Mouse (Mus musculus) limb, embryonic 11.5 days (tissue): Measurements from ENCODE around the gene Pdlim4. TPM values are rescaled to one million over a fixed set of nuclear protein-coding genes. Genes with fewer than 3 reads are reported as not detected.

ENCODE experiments used
- ATAC-seq: fragments of 200-750 bp; cut with Nextera tagmentation; 2 replicates; pipeline ENCODE4 v1.8.0; 2017; ENCODE audit warnings: low read depth; ENCODE audit not compliant: insufficient number of reproducible peaks, low FRiP score, low TSS enrichment
- DNase-seq: peaks from one replicate; pipeline ENCODE4 v3.0.0-alpha.2; 2015; ENCODE audit warnings: low spot score
- H3K27ac ChIP-seq: fragments of 300-500 bp; sonication (generic); replicated peaks from 2 replicates; pipeline ENCODE4 v1.5.1; 2014; ENCODE audit warnings: low read depth, mild to moderate bottlenecking, low read length
- H3K27me3 ChIP-seq: fragments of 300-500 bp; sonication (generic); 2 replicates; pipeline ENCODE4 v1.6.1; 2014; ENCODE audit warnings: mild to moderate bottlenecking, low read length, mixed read lengths; ENCODE audit not compliant: control insufficient read depth, insufficient read depth
- H3K36me3 ChIP-seq: fragments of 300-500 bp; sonication (generic); 2 replicates; pipeline ENCODE4 v1.6.1; 2014; ENCODE audit warnings: mild to moderate bottlenecking, low read length, moderate library complexity, mixed read lengths; ENCODE audit not compliant: control insufficient read depth, insufficient read depth
- H3K4me1 ChIP-seq: fragments of 300-500 bp; sonication (generic); 2 replicates; pipeline ENCODE4 v1.6.1; 2014; ENCODE audit warnings: low read length, mixed read lengths; ENCODE audit not compliant: control insufficient read depth, insufficient read depth
- H3K4me2 ChIP-seq: fragments of 300-500 bp; sonication (generic); 2 replicates; pipeline ENCODE4 v1.6.1; 2014; ENCODE audit warnings: low read depth, mild to moderate bottlenecking, moderate library complexity; ENCODE audit not compliant: severe bottlenecking
- H3K4me3 ChIP-seq: fragments of 300-500 bp; sonication (generic); 2 replicates; pipeline ENCODE4 v1.5.1; 2014; ENCODE audit warnings: low read depth, low read length
- H3K9ac ChIP-seq: fragments of 300-500 bp; sonication (generic); 2 replicates; pipeline ENCODE4 v1.6.1; 2014; ENCODE audit warnings: mild to moderate bottlenecking, low read length
- H3K9me3 ChIP-seq: fragments of 300-500 bp; sonication (generic); 2 replicates; pipeline ENCODE4 v1.6.1; 2016; ENCODE audit warnings: low read length; ENCODE audit not compliant: control insufficient read depth
- WGBS: fragments of 180-500 bp; shearing (Covaris S2); extraction: QIAGEN DNeasy Blood & Tissue Kit; methylation state at CpG from one replicate; pipeline ENCODE4 v1.1.7; 2014; 5-methylcytosine and 5-hydroxymethylcytosine counted together
- polyA plus RNA-seq: library from polyadenylated mRNA; unstranded; fragments of >200 nt; fragmentation: Nextera tagmentation; extraction: Ambion mirVana; gene quantifications from 2 replicates; pipeline ENCODE4 v1.2.1, GENCODE M21; 2014

The Pdlim4 gene
- polyA plus RNA-seq, 1 experiment from 2014 or later = 178 TPM

GRCm38 (mm10) chr11:54071726-54072445 lies 3.1 kb upstream of the Pdlim4 start:
- WGBS = 88% methylated on average over 5 of the region's 5 CpGs
- ATAC-seq (no peak), DNase-seq (no peak)
- no peak overlapping the region for H3K4me2 ChIP-seq
- no peak overlapping the region for H3K4me3 ChIP-seq
- H3K36me3 ChIP-seq = no peaks in the 10 kb centered on the region
- no peaks in the 10 kb centered on the region for H3K27me3 ChIP-seq
- H3K27ac ChIP-seq = no peak overlapping the region
- no peak overlapping the region for H3K9ac ChIP-seq
- peaks cover 14% of the 10 kb centered on the region for H3K4me1 ChIP-seq
- no peaks in the 10 kb centered on the region for H3K9me3 ChIP-seq

- peak overlapping the region; percentile 70 for H3K27ac ChIP-seq
- H3K4me2 ChIP-seq = peak overlapping the region; percentile 88
- peaks cover 22% of the 10 kb centered on the region for H3K4me1 ChIP-seq
- WGBS = 7% methylated on average over 4 of the region's 4 CpGs
- peak overlapping the region; percentile 65 for H3K4me3 ChIP-seq
- DNase-seq (peak; percentile 45), ATAC-seq (peak; percentile 40; the same call in 1 of the 2 replicates)
- H3K9me3 ChIP-seq = no peaks in the 10 kb centered on the region
- H3K36me3 ChIP-seq = no peaks in the 10 kb centered on the region
- peak overlapping the region; percentile 75 for H3K9ac ChIP-seq
- H3K27me3 ChIP-seq = no peaks in the 10 kb centered on the region
Observed at GRCm38 (mm10) chr11:54067996-54068519, 756 bp downstream of the Pdlim4 start.

GRCm38 (mm10) chr11:54067318-54067995 lies 1.4 kb downstream of the Pdlim4 start:
- Histone ChIP-seq H3K4me2 (peak overlapping the region; percentile 88), H3K4me1 (peaks cover 24% of the 10 kb centered on the region), H3K27ac (peak overlapping the region; percentile 70; the same call in 1 of the 2 replicates), H3K36me3 (no peaks in the 10 kb centered on the region), H3K9ac (peak overlapping the region; percentile 75), H3K9me3 (no peaks in the 10 kb centered on the region), H3K4me3 (peak overlapping the region; percentile 65), H3K27me3 (no peaks in the 10 kb centered on the region)
- DNase-seq = peak; percentile 78
- 0 out of 2 replicates have a peak, but pooled peaks have one; percentile 11 for ATAC-seq
- 9% methylated on average over 12 of the region's 12 CpGs for WGBS

GRCm38 (mm10) chr11:54066400-54066799 lies 2.4 kb downstream of the Pdlim4 start:
- H3K4me3 ChIP-seq = no peak overlapping the region
- ATAC-seq = no peak
- H3K27me3 ChIP-seq = no peaks in the 10 kb centered on the region
- DNase-seq = no peak
- H3K36me3 ChIP-seq = no peaks in the 10 kb centered on the region
- no peak overlapping the region for H3K27ac ChIP-seq
- H3K4me2 ChIP-seq = peak overlapping the region; percentile 88
- H3K9me3 ChIP-seq = no peaks in the 10 kb centered on the region
- WGBS = 69% methylated on average over 5 of the region's 5 CpGs
- H3K4me1 ChIP-seq = peaks cover 28% of the 10 kb centered on the region
- no peak overlapping the region; the same call in 1 of the 2 replicates for H3K9ac ChIP-seq

GRCm38 (mm10) chr11:54065915-54066178 lies 3.0 kb downstream of the Pdlim4 start:
- no peak overlapping the region for H3K4me3 ChIP-seq
- 87% methylated on average over 4 of the region's 4 CpGs for WGBS
- no peak overlapping the region for H3K27ac ChIP-seq
- DNase-seq (no peak), ATAC-seq (no peak)
- no peaks in the 10 kb centered on the region for H3K27me3 ChIP-seq
- no peaks in the 10 kb centered on the region for H3K36me3 ChIP-seq
- H3K4me2 ChIP-seq = no peak overlapping the region
- H3K4me1 ChIP-seq = peaks cover 29% of the 10 kb centered on the region
- no peaks in the 10 kb centered on the region for H3K9me3 ChIP-seq
- no peak overlapping the region for H3K9ac ChIP-seq

GRCm38 (mm10) chr11:54065106-54065914 lies 3.5 kb downstream of the Pdlim4 start:
- Histone ChIP-seq H3K4me1 (peaks cover 35% of the 10 kb centered on the region), H3K9me3 (no peaks in the 10 kb centered on the region), H3K36me3 (no peaks in the 10 kb centered on the region), H3K4me3 (no peak overlapping the region), H3K4me2 (no peak overlapping the region), H3K27me3 (no peaks in the 10 kb centered on the region), H3K27ac (no peak overlapping the region), H3K9ac (no peak overlapping the region)
- 87% methylated on average over 12 of the region's 12 CpGs for WGBS
- ATAC-seq (no peak), DNase-seq (no peak)

GRCm38 (mm10) chr11:54064412-54064978 lies 4.3 kb downstream of the Pdlim4 start:
- Histone ChIP-seq H3K4me1 (peaks cover 43% of the 10 kb centered on the region), H3K27ac (no peak overlapping the region), H3K4me3 (no peak overlapping the region), H3K4me2 (no peak overlapping the region), H3K9ac (no peak overlapping the region), H3K27me3 (no peaks in the 10 kb centered on the region), H3K9me3 (no peaks in the 10 kb centered on the region), H3K36me3 (no peaks in the 10 kb centered on the region)
- ATAC-seq (no peak), DNase-seq (no peak)
- WGBS = 88% methylated on average over 3 of the region's 3 CpGs

- whole genome bisulfite sequencing = 89% methylated on average over 10 of the region's 10 CpGs
- no peaks in the 10 kb centered on the region for H3K27me3 ChIP-seq
- no peak overlapping the region for H3K4me2 ChIP-seq
- ATAC-seq (no peak), DNase-seq (no peak)
- no peaks in the 10 kb centered on the region for H3K9me3 ChIP-seq
- peaks cover 53% of the 10 kb centered on the region for H3K4me1 ChIP-seq
- H3K4me3 ChIP-seq = no peak overlapping the region
- H3K9ac ChIP-seq = no peak overlapping the region
- H3K36me3 ChIP-seq = no peaks in the 10 kb centered on the region
- no peak overlapping the region for H3K27ac ChIP-seq
Observed at GRCm38 (mm10) chr11:54063472-54063775, 5.4 kb downstream of the Pdlim4 start.
